Mouse (Mus musculus): ENCODE results near the gene Sardh.

Gene Sardh

DNA sequence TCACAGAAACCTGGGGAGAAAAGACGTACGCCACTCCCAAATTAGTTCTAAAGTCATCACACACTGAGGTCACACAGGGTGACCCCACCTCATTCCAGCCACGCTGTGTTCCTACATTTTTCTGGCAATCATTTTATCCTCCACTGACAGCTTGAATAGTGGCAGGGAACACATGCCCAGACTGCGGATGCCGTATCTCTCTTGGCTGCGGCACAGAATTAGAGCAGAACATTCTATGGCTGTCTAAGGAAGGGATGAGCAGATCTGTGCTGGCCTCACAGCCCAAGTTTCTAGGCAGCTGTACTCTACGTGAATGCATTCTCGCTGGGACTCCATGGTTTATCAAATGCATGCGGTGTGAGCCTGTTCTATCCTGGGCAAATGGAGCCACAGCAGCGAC is 42.5 kb downstream of the Sardh start:
- Histone ChIP-seq H3K27me3 (ENCODE audit: insufficient read depth, low read length) (no peaks in the 10 kb centered on the region), H3K36me3 (ENCODE audit: insufficient read depth, low read length) (no peaks in the 10 kb centered on the region), H3K4me3 (replicated peaks; ENCODE audit: low read length) (no peak overlapping the region), H3K4me1 (replicated peaks; ENCODE audit: low read depth, low read length) (peaks cover 14% of the 10 kb centered on the region), H3K9me3 (ENCODE audit: low read length) (peaks cover 5% of the 10 kb centered on the region; the same call in 1 of the 2 replicates)
- TF ChIP-seq NANOG (IDR thresholded peaks at IDR 0.05; ENCODE audit: borderline replicate concordance, low read length) (no peak), POU5F1 (IDR thresholded peaks at IDR 0.05; ENCODE audit: borderline replicate concordance, low read length) (no peak), CTCF (conservative IDR thresholded peaks at IDR 0.05; ENCODE audit: low read length) (no peak)

DNA sequence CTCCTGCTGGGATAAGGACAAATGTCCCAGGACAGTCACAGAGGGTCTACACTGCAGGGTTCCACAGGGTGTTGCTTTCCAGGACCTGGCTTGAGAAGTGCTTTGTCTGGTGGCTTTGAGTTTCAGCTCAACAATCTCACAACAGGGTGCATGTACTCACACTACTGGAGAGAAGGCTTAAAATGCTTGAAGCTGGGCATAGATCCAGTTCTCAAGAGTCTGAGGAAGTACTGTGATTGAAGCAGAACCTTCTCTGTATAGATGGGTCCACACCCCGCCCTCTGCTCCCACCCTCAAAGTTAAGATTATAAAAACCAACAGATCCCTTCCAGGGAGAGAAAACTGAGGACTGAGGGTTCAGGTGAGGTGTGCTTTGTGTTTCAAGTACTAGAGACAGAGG is 47.6 kb downstream of the Sardh start:
- Histone ChIP-seq H3K27me3 (ENCODE audit: insufficient read depth, low read length) (no peaks in the 10 kb centered on the region), H3K36me3 (ENCODE audit: insufficient read depth, low read length) (no peaks in the 10 kb centered on the region), H3K9me3 (ENCODE audit: low read length) (peaks cover 5% of the 10 kb centered on the region; the same call in 1 of the 2 replicates), H3K4me1 (replicated peaks; ENCODE audit: low read depth, low read length) (no peaks in the 10 kb centered on the region), H3K4me3 (replicated peaks; ENCODE audit: low read length) (no peak overlapping the region)
- TF ChIP-seq POU5F1 (IDR thresholded peaks at IDR 0.05; ENCODE audit: borderline replicate concordance, low read length), result no peak
- no peak for TF ChIP-seq CTCF (conservative IDR thresholded peaks at IDR 0.05; ENCODE audit: low read length)
- TF ChIP-seq NANOG (IDR thresholded peaks at IDR 0.05; ENCODE audit: borderline replicate concordance, low read length), result no peak

DNA sequence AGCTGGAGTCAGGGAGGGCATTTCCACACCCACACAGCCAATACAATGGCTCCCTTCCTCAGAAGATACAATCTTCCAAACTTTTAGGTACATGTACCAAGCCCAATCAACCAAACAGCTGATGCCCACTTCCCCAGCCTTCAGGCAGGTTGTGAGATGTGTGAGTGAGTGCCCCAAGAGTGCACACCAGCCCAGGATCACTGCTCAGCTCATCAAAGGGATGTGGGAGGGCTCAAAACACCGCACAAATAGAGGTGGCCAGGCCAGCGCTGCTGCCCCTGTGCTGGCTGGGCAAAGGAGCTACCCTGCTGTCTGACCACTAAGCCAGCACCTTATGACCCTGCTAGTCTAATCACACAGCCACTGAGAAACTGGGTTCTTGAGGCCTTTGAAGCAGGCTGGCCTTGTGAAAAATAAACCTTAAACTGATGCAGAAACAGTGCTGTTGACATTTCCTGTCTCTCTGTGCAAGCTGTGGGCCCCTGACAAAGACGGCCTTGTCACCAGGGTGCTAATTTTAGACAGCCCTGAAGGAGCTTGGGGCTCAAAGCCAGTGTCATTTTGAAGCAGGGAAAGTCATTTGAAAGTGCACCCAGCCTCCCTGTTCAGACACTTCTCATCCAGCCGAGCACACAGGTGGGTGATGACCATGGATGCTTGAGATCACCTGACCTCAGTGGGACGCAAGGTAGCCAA is 49.4 kb downstream of the Sardh start:
- Histone ChIP-seq H3K4me3 (replicated peaks; ENCODE audit: low read length) (no peak overlapping the region), H3K4me1 (replicated peaks; ENCODE audit: low read depth, low read length) (no peaks in the 10 kb centered on the region), H3K27me3 (ENCODE audit: insufficient read depth, low read length) (no peaks in the 10 kb centered on the region), H3K9me3 (ENCODE audit: low read length) (peaks cover 5% of the 10 kb centered on the region; the same call in 1 of the 2 replicates), H3K36me3 (ENCODE audit: insufficient read depth, low read length) (no peaks in the 10 kb centered on the region)
- TF ChIP-seq NANOG (IDR thresholded peaks at IDR 0.05; ENCODE audit: borderline replicate concordance, low read length), result no peak
- TF ChIP-seq CTCF (conservative IDR thresholded peaks at IDR 0.05; ENCODE audit: low read length), result no peak
- TF ChIP-seq POU5F1 (IDR thresholded peaks at IDR 0.05; ENCODE audit: borderline replicate concordance, low read length), result no peak

DNA sequence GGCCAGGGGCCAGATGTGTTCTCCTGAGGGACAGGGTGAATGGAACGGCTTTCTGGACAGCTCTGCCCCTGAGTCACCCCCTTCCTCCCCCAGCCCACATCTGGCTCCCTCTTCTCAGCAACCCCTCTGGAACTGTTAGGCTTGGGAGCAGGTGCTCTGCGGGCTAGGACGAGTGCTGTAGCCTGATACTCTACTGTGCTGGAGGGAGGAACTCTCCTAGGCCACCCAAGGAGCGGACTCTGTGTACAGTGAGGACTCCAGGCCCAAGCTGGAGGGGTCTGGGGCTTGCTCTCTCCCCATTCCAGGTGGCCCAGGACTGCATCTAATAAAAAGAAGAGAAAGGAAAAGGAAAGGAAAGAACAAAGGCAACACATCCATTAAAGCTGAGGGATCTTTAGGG is 58.1 kb downstream of the Sardh start:
- Histone ChIP-seq H3K27me3 (ENCODE audit: insufficient read depth, low read length) (no peaks in the 10 kb centered on the region), H3K4me3 (replicated peaks; ENCODE audit: low read length) (no peak overlapping the region), H3K4me1 (replicated peaks; ENCODE audit: low read depth, low read length) (no peaks in the 10 kb centered on the region), H3K36me3 (ENCODE audit: insufficient read depth, low read length) (no peaks in the 10 kb centered on the region), H3K9me3 (ENCODE audit: low read length) (no peaks in the 10 kb centered on the region)
- no peak for TF ChIP-seq CTCF (conservative IDR thresholded peaks at IDR 0.05; ENCODE audit: low read length)
- no peak for TF ChIP-seq NANOG (IDR thresholded peaks at IDR 0.05; ENCODE audit: borderline replicate concordance, low read length)
- TF ChIP-seq POU5F1 (IDR thresholded peaks at IDR 0.05; ENCODE audit: borderline replicate concordance, low read length), result no peak

DNA sequence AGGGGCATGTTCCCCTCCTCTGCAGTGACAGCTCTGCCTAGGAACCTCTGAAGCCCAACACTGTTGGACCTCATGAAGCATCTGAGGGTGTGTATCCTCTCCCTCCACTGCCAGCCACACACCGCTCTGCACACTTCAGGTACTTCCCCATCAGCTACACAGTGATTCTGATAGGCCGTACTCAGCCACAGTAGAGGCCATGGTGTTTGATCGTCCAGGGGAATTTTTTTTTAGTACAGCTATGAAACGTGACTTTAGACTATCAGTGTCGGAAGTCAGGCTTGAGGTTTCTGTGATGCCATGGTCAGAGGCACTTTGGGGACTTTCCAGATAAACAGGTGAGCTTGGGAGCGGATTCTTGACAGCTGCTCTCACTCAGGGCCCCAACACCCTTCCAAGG is 60.6 kb downstream of the Sardh start:
- Histone ChIP-seq H3K4me3 (replicated peaks; ENCODE audit: low read length) (no peak overlapping the region), H3K4me1 (replicated peaks; ENCODE audit: low read depth, low read length) (no peaks in the 10 kb centered on the region), H3K36me3 (ENCODE audit: insufficient read depth, low read length) (no peaks in the 10 kb centered on the region), H3K27me3 (ENCODE audit: insufficient read depth, low read length) (no peaks in the 10 kb centered on the region), H3K9me3 (ENCODE audit: low read length) (no peaks in the 10 kb centered on the region)
- no peak for TF ChIP-seq POU5F1 (IDR thresholded peaks at IDR 0.05; ENCODE audit: borderline replicate concordance, low read length)
- no peak for TF ChIP-seq NANOG (IDR thresholded peaks at IDR 0.05; ENCODE audit: borderline replicate concordance, low read length)
- no peak for TF ChIP-seq CTCF (conservative IDR thresholded peaks at IDR 0.05; ENCODE audit: low read length)

DNA sequence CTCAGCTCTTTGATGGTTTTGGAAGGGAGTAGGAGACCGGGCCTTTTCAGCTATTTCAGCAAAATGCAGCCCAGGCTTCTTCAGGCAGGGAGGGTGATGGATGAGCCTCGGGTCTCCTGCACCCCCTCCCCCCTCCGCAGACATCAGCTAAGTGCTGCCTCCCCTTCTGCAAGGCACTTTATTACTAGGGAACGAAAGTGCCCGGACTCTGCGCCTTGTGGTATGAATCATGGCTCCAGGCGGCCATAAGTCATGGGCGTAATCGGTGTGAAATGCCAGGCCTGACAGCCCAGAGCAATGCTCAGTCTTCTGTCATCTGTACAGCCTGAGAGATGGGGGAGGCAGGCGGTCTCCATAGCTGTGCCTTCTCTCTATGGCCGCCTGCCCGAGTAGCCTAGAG is 64.4 kb downstream of the Sardh start:
- no peaks in the 10 kb centered on the region for H3K36me3 ChIP-seq (ENCODE audit: insufficient read depth, low read length)
- no peak for TF ChIP-seq POU5F1 (IDR thresholded peaks at IDR 0.05; ENCODE audit: borderline replicate concordance, low read length)
- no peak for TF ChIP-seq CTCF (conservative IDR thresholded peaks at IDR 0.05; ENCODE audit: low read length)
- TF ChIP-seq NANOG (IDR thresholded peaks at IDR 0.05; ENCODE audit: borderline replicate concordance, low read length), result no peak
- H3K27me3 ChIP-seq (ENCODE audit: insufficient read depth, low read length), result no peaks in the 10 kb centered on the region
- no peaks in the 10 kb centered on the region for H3K9me3 ChIP-seq (ENCODE audit: low read length)
- no peaks in the 10 kb centered on the region for H3K4me1 ChIP-seq (replicated peaks; ENCODE audit: low read depth, low read length)
- H3K4me3 ChIP-seq (replicated peaks; ENCODE audit: low read length), result no peak overlapping the region

DNA sequence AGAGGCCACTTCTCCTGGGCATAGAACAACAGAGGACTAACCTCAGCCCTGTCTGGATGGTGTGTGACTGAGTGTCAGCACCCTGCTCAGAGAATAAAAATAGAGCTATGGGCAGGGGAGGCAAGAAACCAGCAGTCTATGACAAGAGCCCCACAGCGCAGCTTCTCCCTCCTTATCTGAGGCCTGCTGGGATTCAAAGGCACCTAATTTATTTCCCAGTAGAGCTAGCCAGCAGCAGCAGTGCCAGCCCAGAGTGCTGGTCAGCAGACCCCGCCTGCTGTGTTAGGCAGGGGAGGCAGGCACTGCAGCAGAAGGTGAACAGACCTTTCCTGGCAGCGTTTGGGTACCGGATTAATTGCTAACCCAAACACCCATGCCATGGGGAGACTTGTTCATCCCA is 66.2 kb downstream of the Sardh start:
- H3K4me1 ChIP-seq (replicated peaks; ENCODE audit: low read depth, low read length), result no peaks in the 10 kb centered on the region
- no peak overlapping the region for H3K4me3 ChIP-seq (replicated peaks; ENCODE audit: low read length)
- H3K36me3 ChIP-seq (ENCODE audit: insufficient read depth, low read length), result no peaks in the 10 kb centered on the region
- TF ChIP-seq NANOG (IDR thresholded peaks at IDR 0.05; ENCODE audit: borderline replicate concordance, low read length) (no peak), CTCF (conservative IDR thresholded peaks at IDR 0.05; ENCODE audit: low read length) (no peak), POU5F1 (IDR thresholded peaks at IDR 0.05; ENCODE audit: borderline replicate concordance, low read length) (no peak)
- no peaks in the 10 kb centered on the region for H3K27me3 ChIP-seq (ENCODE audit: insufficient read depth, low read length)
- no peaks in the 10 kb centered on the region for H3K9me3 ChIP-seq (ENCODE audit: low read length)

DNA sequence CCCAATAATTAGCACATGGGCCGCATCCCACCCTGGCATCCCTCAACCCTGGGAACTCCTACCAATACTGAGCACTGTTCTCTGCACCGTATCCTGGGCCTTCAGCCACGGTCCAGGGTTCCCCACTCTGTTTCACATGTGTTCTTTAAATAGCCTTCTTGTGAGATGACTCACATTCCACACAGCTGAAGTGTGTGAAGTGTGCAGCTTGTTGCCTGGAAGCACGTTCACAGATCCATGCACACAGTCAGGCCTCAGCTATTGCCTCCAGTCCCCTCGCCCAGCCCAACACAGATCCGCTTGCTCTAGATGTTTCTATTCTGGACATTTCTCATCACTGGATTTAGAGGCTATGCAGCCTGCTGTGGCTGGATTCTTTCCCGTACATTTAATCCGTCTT is 69.0 kb downstream of the Sardh start:
- H3K27me3 ChIP-seq (ENCODE audit: insufficient read depth, low read length), result no peaks in the 10 kb centered on the region
- H3K4me1 ChIP-seq (replicated peaks; ENCODE audit: low read depth, low read length), result no peaks in the 10 kb centered on the region
- no peaks in the 10 kb centered on the region for H3K36me3 ChIP-seq (ENCODE audit: insufficient read depth, low read length)
- TF ChIP-seq NANOG (IDR thresholded peaks at IDR 0.05; ENCODE audit: borderline replicate concordance, low read length) (no peak), POU5F1 (IDR thresholded peaks at IDR 0.05; ENCODE audit: borderline replicate concordance, low read length) (no peak), CTCF (conservative IDR thresholded peaks at IDR 0.05; ENCODE audit: low read length) (no peak)
- no peaks in the 10 kb centered on the region for H3K9me3 ChIP-seq (ENCODE audit: low read length)
- no peak overlapping the region for H3K4me3 ChIP-seq (replicated peaks; ENCODE audit: low read length)

All from E14TG2a.4 (cell line).